Mouse (Mus musculus): ENCODE results near the gene Camk1. TPM values are rescaled to one million over a fixed set of nuclear protein-coding genes. Genes with fewer than 3 reads are reported as not detected.

Camk1 gene
- polyA plus RNA-seq, 1 experiment: 64.7 TPM

DNA sequence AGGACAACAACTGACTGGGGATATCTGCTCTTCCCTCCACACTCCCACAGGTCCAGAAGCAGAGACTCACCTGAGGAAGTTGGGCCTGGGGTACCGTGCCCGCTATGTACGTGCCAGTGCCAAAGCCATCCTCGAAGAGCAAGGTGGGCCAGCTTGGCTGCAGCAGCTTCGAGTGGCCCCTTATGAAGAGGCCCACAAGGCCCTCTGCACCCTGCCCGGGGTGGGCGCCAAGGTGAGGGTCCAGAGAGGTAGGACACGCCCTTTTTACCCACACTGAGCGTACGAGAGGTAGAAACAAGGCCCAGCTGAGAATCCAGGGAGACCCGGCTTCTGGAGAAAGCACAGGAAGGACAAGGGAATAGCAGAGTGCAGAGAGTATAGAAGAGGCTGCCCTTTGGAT, 12.1 kb downstream of the Camk1 start:
- TF ChIP-seq POLR2A (IDR thresholded peaks at IDR 0.05; ENCODE audit: borderline replicate concordance, extremely low read depth, insufficient read depth, insufficient read length, poor library complexity, severe bottlenecking) (no peak), CTCF (IDR thresholded peaks at IDR 0.05; ENCODE audit: borderline replicate concordance, extremely low read depth, insufficient read depth, insufficient read length) (no peak)
- DNase-seq (ENCODE audit: low read depth): no peak

DNA sequence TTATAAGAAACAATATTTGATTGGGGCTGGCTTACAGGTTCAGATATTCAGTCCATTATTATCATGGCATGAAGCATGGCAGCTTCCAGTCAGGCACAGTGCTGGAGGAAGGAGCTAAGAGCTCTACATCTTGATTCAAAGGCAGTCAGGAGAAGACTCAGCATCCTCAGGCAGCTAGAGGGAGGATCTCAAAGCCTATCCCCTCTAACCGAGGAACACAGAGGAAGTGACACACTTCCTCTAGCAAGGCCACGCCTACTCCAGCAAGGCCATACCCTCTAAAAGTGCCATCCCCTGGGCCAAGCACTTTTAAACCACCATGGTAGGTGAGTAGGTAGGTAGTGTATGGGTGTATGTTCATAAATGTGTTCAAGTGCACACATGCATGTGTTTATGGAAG, 13.2 kb downstream of the Camk1 start:
- no peak for DNase-seq (ENCODE audit: low read depth)
- TF ChIP-seq CTCF (IDR thresholded peaks at IDR 0.05; ENCODE audit: borderline replicate concordance, extremely low read depth, insufficient read depth, insufficient read length) (no peak), POLR2A (IDR thresholded peaks at IDR 0.05; ENCODE audit: borderline replicate concordance, extremely low read depth, insufficient read depth, insufficient read length, poor library complexity, severe bottlenecking) (no peak)

DNA sequence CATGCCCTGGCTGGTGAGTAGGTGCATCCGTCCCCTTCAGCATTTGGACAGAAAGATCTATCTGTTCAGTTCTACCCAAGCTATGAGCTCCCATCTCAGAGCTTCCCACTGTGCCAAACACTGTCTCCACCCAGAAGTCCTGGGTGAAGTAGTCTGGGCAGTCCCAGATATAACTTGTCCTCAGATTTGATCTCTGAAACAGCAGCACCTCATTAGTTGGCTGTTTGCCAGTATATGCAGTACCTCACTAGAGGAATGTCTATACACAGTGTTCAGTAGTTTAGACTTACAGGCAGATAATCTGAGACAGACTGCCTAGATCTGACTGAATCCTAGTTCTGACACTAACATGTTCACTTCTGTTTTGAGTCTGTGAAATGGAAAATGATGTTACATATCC, 14.4 kb downstream of the Camk1 start:
- DNase-seq (ENCODE audit: low read depth): no peak
- TF ChIP-seq POLR2A (IDR thresholded peaks at IDR 0.05; ENCODE audit: borderline replicate concordance, extremely low read depth, insufficient read depth, insufficient read length, poor library complexity, severe bottlenecking) (no peak), CTCF (IDR thresholded peaks at IDR 0.05; ENCODE audit: borderline replicate concordance, extremely low read depth, insufficient read depth, insufficient read length) (no peak)

DNA sequence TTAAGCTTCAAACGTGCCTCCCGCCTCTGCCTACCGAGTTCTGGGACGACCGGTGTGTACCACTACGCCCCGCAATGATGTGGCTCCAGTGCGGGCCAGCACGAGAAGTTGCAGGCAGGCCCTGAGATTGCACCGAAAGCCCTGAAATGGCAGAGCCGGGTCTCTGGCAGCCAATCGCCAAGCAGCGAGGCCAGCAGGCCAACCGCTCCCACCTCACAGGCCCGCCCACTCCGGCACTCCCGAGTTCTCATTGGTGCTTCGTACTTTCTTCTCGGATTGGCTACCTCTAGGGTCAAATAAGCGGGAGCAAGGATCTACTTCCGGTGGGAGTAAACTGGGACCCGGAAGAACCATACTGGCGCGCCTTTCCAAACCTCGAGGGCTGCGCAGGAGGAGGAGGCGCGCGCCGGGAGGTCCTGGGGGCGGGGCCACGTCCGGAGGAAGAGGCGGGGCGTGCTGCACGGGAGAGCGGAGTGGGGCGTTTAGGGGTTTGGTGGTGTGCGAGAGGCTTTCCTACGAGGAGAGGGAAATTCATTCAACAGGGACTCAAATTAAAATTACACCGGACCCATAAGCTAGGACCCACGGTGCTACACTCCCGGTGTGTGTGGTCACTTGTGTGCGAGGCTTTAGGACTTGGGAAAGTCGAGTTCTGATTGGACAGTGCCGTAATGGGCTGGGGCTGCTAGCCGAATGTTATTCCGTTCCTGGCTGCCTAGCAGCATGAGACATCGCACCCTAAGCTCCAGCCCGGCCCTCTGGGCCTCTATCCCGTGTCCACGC, 17.1 kb downstream of the Camk1 start, which contains the start of gene Ogg1:
TSS of gene Ogg1 (plus strand) at position 440 of the 783 bp plus-strand sequence.
- TF ChIP-seq CTCF (IDR thresholded peaks at IDR 0.05; ENCODE audit: borderline replicate concordance, extremely low read depth, insufficient read depth, insufficient read length) (no peak), POLR2A (IDR thresholded peaks at IDR 0.05; ENCODE audit: borderline replicate concordance, extremely low read depth, insufficient read depth, insufficient read length, poor library complexity, severe bottlenecking) (peak; percentile 71; the same call in 1 of the 2 replicates)
- DNase-seq (ENCODE audit: low read depth): peak; percentile 100

DNA sequence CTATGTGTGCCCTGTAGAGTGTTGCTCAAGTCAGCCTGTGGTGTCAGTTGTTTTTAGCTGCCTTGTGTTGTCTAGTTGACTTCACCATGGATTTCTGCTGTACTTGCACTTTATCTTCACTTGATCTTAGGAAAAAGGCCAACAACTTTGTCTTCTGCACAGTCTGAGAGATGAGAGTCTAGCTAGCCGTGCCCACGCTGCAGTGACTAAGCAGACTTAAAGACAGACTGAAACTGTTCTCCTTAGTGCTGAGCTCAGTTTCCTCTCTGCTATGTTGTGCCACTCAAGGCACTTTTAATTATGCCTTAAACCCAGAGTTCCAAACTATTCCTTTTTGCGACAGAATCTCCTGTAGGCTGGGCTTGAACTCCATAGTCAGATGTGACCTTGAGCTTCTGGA, 27.8 kb downstream of the Camk1 start:
- TF ChIP-seq CTCF (IDR thresholded peaks at IDR 0.05; ENCODE audit: borderline replicate concordance, extremely low read depth, insufficient read depth, insufficient read length): no peak
- TF ChIP-seq POLR2A (IDR thresholded peaks at IDR 0.05; ENCODE audit: borderline replicate concordance, extremely low read depth, insufficient read depth, insufficient read length, poor library complexity, severe bottlenecking): no peak
- no peak for DNase-seq (ENCODE audit: low read depth)

DNA sequence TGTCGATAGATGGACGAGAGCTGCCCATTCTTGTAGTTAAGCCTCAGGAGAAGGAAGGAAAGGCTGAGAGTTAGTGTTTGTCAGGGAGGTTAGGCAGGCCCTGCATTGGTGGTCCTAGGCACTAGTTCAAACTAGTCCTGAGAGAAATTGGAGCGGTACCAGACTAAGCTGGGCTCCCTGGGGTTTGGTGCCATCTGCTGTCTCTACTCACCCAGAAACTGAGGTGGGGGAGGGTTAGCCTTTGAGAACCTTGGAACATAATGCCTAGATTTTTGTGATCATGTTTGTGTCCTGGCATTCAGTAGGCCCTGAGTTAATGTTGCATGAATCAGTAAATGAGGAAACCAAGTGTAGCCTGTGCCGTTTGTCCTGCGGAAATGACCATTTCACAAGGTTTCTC, 35.6 kb downstream of the Camk1 start:
- DNase-seq (ENCODE audit: low read depth): peak; percentile 56
- TF ChIP-seq CTCF (IDR thresholded peaks at IDR 0.05; ENCODE audit: borderline replicate concordance, extremely low read depth, insufficient read depth, insufficient read length): no peak
- TF ChIP-seq POLR2A (IDR thresholded peaks at IDR 0.05; ENCODE audit: borderline replicate concordance, extremely low read depth, insufficient read depth, insufficient read length, poor library complexity, severe bottlenecking): no peak

DNA sequence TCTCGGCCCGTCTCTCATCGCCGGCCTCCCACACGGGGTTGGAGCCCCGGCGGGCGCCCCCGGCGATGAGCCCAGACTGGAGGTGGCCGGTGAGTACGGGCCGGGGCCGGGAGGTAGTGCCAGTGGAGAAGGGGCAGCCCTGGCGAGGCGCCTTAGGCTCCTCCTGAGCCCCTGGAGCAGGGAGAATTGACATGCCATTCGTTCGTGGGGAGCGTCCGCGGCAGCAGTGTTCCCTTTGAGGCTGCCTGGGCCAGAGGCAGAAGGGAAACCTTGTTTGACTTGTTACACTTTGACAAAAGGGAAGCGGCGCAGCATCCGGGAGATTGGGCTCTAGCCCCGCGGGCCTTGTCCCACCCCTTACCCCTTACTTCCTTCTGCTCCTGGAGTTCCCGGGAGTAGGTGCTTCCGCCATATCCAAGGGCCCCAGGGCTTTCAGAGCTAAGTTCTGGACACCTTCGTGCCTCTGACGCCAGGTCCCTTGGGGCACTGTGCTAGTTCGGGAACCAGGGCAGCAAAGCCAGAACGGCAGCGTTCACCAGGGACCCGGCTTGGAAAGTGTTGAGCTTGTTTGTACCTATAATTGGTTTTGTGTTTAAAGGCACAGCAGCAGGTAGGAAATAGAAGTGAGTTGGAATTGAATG, 36.2 kb downstream of the Camk1 start:
- DNase-seq (ENCODE audit: low read depth): peak; percentile 17
- no peak for TF ChIP-seq POLR2A (IDR thresholded peaks at IDR 0.05; ENCODE audit: borderline replicate concordance, extremely low read depth, insufficient read depth, insufficient read length, poor library complexity, severe bottlenecking)
- TF ChIP-seq CTCF (IDR thresholded peaks at IDR 0.05; ENCODE audit: borderline replicate concordance, extremely low read depth, insufficient read depth, insufficient read length): no peak

DNA sequence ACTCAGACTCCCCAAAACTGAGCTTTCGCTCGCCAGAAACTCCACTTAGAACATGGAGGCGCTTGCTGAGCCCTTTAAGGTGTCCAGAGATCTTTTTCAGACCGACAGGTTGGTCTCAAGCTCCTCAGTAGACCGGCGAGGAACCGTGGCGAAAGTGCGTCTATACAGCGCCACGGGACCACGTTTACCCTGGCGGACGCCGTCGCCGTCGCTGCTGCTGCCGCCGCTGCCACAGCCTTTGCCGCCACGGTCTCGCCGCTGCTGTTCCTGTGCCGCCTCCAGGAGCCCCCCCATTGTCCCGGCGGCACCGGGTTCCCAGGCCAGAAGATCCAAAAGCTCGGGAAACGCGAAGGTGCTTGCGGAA, 36.8 kb downstream of the Camk1 start, which contains the start of gene Brpf1:
TSS of gene Brpf1 (plus strand) at position 152 of the 364 bp plus-strand sequence.
- TF ChIP-seq CTCF (IDR thresholded peaks at IDR 0.05; ENCODE audit: borderline replicate concordance, extremely low read depth, insufficient read depth, insufficient read length) (no peak), POLR2A (IDR thresholded peaks at IDR 0.05; ENCODE audit: borderline replicate concordance, extremely low read depth, insufficient read depth, insufficient read length, poor library complexity, severe bottlenecking) (peak; percentile 51; the same call in 1 of the 2 replicates)
- no peak for DNase-seq (ENCODE audit: low read depth)

DNA sequence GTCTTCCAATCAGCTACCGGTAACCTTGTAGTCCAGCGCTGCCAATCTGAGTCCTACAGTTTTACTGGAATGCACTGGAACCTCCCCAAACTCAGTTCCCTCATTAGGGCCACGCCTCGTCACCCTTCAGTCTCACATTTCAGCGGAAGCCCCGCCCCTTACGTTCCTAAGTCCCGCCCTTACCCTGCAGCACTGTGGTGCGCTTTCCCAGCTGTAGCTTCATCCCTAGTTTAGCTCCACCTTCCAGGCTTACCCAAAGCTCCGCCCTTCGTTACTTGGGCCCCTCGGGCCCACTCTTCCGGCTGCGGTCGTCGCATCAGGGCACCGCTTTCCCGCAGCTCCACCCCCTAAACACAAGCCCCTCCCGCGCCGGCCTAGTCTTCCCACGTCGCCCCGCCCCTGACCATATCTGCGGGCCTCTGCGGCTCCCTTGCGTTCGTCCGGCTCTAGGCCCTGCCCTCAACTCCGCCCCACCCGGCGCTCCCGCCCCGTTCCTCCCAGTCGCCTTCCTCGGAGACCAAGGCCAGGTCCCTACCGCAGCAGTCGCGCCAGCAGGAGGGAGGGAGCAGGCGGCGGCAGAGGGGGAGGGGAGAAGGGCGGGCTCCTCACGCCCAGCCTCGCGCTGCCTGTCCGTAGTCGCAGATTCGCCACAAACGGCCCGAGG, 37.3 kb downstream of the Camk1 start:
- TF ChIP-seq CTCF (IDR thresholded peaks at IDR 0.05; ENCODE audit: borderline replicate concordance, extremely low read depth, insufficient read depth, insufficient read length): no peak
- no peak for TF ChIP-seq POLR2A (IDR thresholded peaks at IDR 0.05; ENCODE audit: borderline replicate concordance, extremely low read depth, insufficient read depth, insufficient read length, poor library complexity, severe bottlenecking)
- DNase-seq (ENCODE audit: low read depth): peak; percentile 100

DNA sequence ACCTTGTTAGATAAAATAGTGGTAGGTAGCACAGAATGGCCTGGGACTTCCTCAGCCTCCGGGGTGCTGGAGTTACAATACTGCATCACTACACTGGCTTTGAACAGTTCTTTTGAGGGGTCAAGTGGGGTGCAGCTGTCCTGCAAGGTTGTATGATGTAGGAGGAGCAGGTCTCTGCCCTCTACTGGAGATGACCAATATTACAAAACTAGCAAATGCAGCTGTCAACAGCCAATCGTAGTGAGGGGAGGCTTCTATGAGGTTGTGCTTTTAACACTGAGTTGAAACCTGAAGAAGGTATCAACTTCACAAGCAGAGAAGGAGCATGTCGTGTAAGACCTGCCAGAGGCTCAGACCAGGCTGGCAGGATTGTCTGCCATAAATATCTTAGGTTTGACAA, 41.5 kb downstream of the Camk1 start:
- TF ChIP-seq POLR2A (IDR thresholded peaks at IDR 0.05; ENCODE audit: borderline replicate concordance, extremely low read depth, insufficient read depth, insufficient read length, poor library complexity, severe bottlenecking) (no peak), CTCF (IDR thresholded peaks at IDR 0.05; ENCODE audit: borderline replicate concordance, extremely low read depth, insufficient read depth, insufficient read length) (peak; percentile 51; the same call in 1 of the 2 replicates)
- peak; percentile 42 for DNase-seq (ENCODE audit: low read depth)

DNA sequence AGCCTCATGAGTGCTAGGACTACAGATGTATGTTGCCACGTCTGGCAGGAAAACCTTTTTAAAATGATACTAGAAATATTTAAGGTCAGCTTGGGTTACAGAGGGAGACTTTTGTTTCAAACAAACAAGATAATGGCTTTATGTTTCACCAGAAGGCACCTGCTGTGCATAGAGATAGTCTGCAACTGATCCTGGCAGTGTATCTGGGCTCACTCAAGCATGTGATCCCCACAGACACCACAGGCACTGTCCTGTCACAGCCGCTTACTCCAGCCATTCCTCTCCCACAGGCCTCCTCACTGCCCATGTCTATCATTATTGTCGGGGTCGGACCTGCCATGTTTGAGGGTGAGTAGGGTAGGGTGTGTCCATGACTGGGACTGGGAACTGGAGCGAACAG, 42.4 kb downstream of the Camk1 start:
- DNase-seq (ENCODE audit: low read depth): no peak
- no peak for TF ChIP-seq CTCF (IDR thresholded peaks at IDR 0.05; ENCODE audit: borderline replicate concordance, extremely low read depth, insufficient read depth, insufficient read length)
- TF ChIP-seq POLR2A (IDR thresholded peaks at IDR 0.05; ENCODE audit: borderline replicate concordance, extremely low read depth, insufficient read depth, insufficient read length, poor library complexity, severe bottlenecking): no peak
